Mouse (Mus musculus): ENCODE measurements at regions not wholly inside any gene's neighbourhood (a gene's known extent, or its start where the extent isn't known, plus 50 kb on each side); places are given as distances from the start of the nearest gene placed in this dataset.

- DNase-seq, result no peak
These were observed 146.8 kb downstream of the Spata18 start for GRCm38 (mm10) chr5:73797980-73798379.

GRCm38 (mm10) chr5:73803431-73803830 lies 152.3 kb downstream of the Spata18 start:
- no peak for DNase-seq

GRCm38 (mm10) chr5:73804556-73805230 lies 153.5 kb downstream of the Spata18 start:
- no peak for DNase-seq

- no peak for DNase-seq
These were observed 159.5 kb downstream of the Spata18 start for GRCm38 (mm10) chr5:73810660-73811059.

GRCm38 (mm10) chr5:73811094-73811521 lies 159.9 kb downstream of the Spata18 start:
- DNase-seq, result peak; percentile 24

GRCm38 (mm10) chr5:73815752-73816151 lies 164.6 kb downstream of the Spata18 start:
- no peak for DNase-seq

GRCm38 (mm10) chr5:73817180-73817579 lies 166.0 kb downstream of the Spata18 start:
- DNase-seq, result no peak

- DNase-seq, result no peak
These were observed 170.9 kb downstream of the Spata18 start for GRCm38 (mm10) chr5:73821956-73822545.

- peak; percentile 85 for DNase-seq
These were observed 172.2 kb downstream of the Spata18 start for GRCm38 (mm10) chr5:73823421-73823820.

GRCm38 (mm10) chr5:73826941-73827340 lies 175.8 kb downstream of the Spata18 start:
- no peak for DNase-seq

GRCm38 (mm10) chr5:73833721-73834120 lies 182.5 kb downstream of the Spata18 start:
- peak; percentile 13 for DNase-seq

GRCm38 (mm10) chr5:73843776-73844175 lies 192.6 kb downstream of the Spata18 start:
- DNase-seq, result no peak

- DNase-seq, result no peak
These were observed 195.1 kb downstream of the Spata18 start for GRCm38 (mm10) chr5:73846096-73846782.

- no peak for DNase-seq
These were observed 195.6 kb downstream of the Spata18 start for GRCm38 (mm10) chr5:73846783-73847151.

GRCm38 (mm10) chr5:73851501-73851900 lies 200.3 kb downstream of the Spata18 start:
- DNase-seq, result no peak

- peak; percentile 70 for DNase-seq
These were observed 203.0 kb downstream of the Spata18 start for GRCm38 (mm10) chr5:73854025-73854773.

GRCm38 (mm10) chr5:73854774-73855371 lies 203.7 kb downstream of the Spata18 start:
- DNase-seq, result no peak

GRCm38 (mm10) chr5:73859320-73859719 lies 208.1 kb downstream of the Spata18 start:
- DNase-seq, result no peak

GRCm38 (mm10) chr5:73864138-73864761 lies 204.0 kb downstream of the Usp46 start:
- peak; percentile 62 for DNase-seq

GRCm38 (mm10) chr5:73872641-73873421 lies 195.4 kb downstream of the Usp46 start:
- no peak for DNase-seq

GRCm38 (mm10) chr5:73874770-73875169 lies 193.5 kb downstream of the Usp46 start:
- DNase-seq, result no peak
